Mouse (Mus musculus) kidney, adult 8-10 months (tissue): Measurements from ENCODE around the gene Ndnf.

Experiments
- DNase-seq, 2 experiments: peaks; one replicate each; pipeline ENCODE4 v3.0.0; 2022

Gene Ndnf

GRCm38 (mm10) chr6:65671451-65671850 lies at the start of gene Ndnf:
Gene Ndnf, plus strand, starts transcription at chr6:65671590.
- DNase-seq: peak; percentile 19 to 45

- no peak for DNase-seq
Measured at GRCm38 (mm10) chr6:65623016-65623715, 48.2 kb upstream of the Ndnf start.

GRCm38 (mm10) chr6:65630578-65630977 lies 40.8 kb upstream of the Ndnf start:
- DNase-seq: no peak

- DNase-seq: no peak
Measured at GRCm38 (mm10) chr6:65632184-65632583, 39.2 kb upstream of the Ndnf start.

- DNase-seq: no peak
Measured at GRCm38 (mm10) chr6:65642431-65642830, 29.0 kb upstream of the Ndnf start.

GRCm38 (mm10) chr6:65644110-65644509 lies 27.3 kb upstream of the Ndnf start:
- no peak for DNase-seq

GRCm38 (mm10) chr6:65646408-65646807 lies 25.0 kb upstream of the Ndnf start:
- DNase-seq: no peak

- no peak for DNase-seq
Measured at GRCm38 (mm10) chr6:65647731-65648130, 23.7 kb upstream of the Ndnf start.

GRCm38 (mm10) chr6:65651376-65651775 lies 20.0 kb upstream of the Ndnf start:
- DNase-seq: no peak

- no peak for DNase-seq
Measured at GRCm38 (mm10) chr6:65661272-65661671, 10.1 kb upstream of the Ndnf start.

- DNase-seq: no peak
Measured at GRCm38 (mm10) chr6:65662050-65662449, 9.3 kb upstream of the Ndnf start.

- no peak for DNase-seq
Measured at GRCm38 (mm10) chr6:65663990-65664389, 7.4 kb upstream of the Ndnf start.

- no peak for DNase-seq
Measured at GRCm38 (mm10) chr6:65666295-65666694, 5.1 kb upstream of the Ndnf start.

GRCm38 (mm10) chr6:65669971-65670370 lies 1.4 kb upstream of the Ndnf start:
- DNase-seq: no peak

GRCm38 (mm10) chr6:65670981-65671411 lies 394 bp upstream of the Ndnf start:
- DNase-seq: no peak

GRCm38 (mm10) chr6:65672131-65673031 lies 991 bp downstream of the Ndnf start:
- peak in 1 of 2 experiments; percentile 6 for DNase-seq

- no peak for DNase-seq
Measured at GRCm38 (mm10) chr6:65693938-65694337, 22.5 kb downstream of the Ndnf start.

- no peak for DNase-seq
Measured at GRCm38 (mm10) chr6:65720676-65721075, 49.3 kb downstream of the Ndnf start.

- DNase-seq: no peak
Measured at GRCm38 (mm10) chr6:65725677-65726076, 54.3 kb downstream of the Ndnf start.

- no peak for DNase-seq
Measured at GRCm38 (mm10) chr6:65728261-65728660, 56.9 kb downstream of the Ndnf start.

- DNase-seq: no peak
Measured at GRCm38 (mm10) chr6:65739442-65739841, 68.1 kb downstream of the Ndnf start.

- DNase-seq: no peak
Measured at GRCm38 (mm10) chr6:65743144-65743870, 71.9 kb downstream of the Ndnf start.

GRCm38 (mm10) chr6:65743871-65744202 lies 72.4 kb downstream of the Ndnf start:
- no peak for DNase-seq
